Mouse (Mus musculus) kidney, adult 18-20 months (tissue): ENCODE measurements around the gene Tjp1.

Source experiments
- DNase-seq: peaks from one replicate; pipeline ENCODE4 v3.0.0; 2021

Gene Tjp1

DNA sequence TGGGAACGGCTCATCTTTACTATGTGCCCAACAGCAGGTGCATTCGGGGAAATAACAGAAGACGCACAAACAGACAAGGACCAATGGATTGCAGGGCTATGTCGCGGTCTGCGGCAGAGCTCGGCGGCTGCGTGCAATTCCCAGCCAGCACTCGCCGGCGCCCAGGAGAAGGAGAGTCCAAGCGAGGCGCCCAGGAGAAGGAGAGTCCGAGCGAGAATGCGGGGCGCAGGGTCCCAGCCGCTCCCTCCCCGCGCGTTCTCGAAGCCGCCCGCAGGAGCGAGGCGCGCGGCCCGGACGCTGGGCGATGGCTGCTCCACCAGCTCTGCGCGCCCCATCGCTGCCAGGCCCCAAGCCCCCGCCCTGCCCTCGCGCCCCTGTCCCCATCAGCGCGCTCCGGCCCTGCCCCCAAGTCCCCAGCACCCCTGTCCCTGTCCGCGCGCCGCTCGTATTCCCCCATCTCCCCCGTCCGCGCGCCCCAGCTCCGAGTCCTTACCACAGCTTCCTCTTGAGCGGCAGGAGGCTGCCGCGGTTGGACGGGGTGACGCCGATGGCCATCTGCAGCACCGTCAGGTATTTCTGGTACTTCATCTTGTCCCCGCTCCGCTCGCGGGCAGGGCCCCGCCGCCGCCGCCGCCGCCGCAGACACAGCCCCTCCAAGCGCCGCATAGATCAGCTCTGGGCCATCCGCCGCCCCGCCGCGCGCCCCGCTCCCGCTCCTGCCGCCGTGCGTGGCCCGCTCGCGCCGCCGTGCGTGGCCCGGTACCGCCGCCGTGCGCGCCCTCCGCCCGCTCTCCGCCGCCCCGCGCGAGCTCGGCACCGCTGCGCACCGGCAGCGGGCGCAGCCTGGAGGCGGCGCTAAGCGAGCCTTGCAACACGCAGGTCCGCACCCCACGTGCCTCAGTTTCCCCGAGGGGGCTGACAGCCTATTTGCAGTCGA lies at the start of gene Tjp1:
Gene Tjp1, minus strand, starts transcription at position 711 of the 937 bp plus-strand sequence.
- no peak for DNase-seq

DNA sequence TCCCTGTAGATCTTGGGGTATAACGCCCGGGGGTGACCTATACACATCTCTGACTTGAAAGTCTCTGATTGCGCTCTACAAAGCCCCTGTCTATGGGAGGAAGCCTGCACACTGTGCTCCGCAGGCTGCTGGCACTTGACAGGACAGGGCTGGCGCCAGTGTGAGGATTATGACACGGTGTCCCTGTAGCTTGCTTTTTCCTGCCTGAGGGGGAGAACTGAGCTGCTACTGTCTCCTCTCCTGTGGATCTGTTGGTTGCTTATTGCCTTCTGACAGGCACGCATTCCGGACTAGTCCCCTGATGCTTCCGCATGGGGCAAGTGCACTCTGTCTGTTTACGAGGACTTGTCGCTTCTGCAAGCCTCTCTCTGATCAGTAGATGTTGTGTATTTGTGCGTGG lies 49.5 kb upstream of the Tjp1 start:
- DNase-seq = no peak

DNA sequence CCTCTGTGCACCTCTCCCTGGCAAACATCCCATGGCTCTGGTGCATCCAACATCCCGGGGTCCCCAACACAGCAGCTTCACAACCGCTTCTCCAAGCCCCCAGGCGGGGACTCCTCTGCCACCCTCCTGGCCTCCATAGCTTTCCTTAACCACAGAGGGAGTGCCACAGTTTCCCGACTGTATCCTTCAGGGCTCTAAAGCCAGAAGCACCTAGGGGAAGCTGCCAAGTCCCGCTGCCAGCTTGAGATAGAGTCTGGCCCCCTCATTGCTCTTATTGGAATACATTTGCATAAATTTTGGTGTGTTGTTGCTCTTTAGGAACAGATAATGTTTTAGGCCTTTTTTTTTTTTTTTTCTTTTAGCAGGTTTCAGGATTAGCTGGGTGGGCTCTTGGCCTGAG lies 45.1 kb upstream of the Tjp1 start:
- DNase-seq = no peak

DNA sequence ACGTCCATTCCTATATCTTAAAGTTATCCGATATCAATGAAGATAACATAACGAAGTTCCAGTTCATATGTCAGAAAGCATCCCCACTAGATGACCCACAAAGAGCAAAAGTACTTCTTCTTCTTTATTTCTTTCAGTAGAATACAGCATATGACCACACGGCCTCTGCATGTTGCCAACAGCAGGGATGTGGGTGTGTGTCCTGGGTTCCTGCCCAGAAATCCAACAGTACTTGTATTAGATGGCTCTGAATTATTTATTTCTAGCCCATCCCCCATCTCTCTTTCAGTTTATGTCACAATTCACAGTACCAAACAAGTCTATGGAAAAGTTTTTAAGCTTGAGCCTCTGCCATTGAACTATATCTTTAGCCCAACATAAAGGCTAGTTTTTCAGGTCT lies 43.1 kb upstream of the Tjp1 start:
- no peak for DNase-seq

DNA sequence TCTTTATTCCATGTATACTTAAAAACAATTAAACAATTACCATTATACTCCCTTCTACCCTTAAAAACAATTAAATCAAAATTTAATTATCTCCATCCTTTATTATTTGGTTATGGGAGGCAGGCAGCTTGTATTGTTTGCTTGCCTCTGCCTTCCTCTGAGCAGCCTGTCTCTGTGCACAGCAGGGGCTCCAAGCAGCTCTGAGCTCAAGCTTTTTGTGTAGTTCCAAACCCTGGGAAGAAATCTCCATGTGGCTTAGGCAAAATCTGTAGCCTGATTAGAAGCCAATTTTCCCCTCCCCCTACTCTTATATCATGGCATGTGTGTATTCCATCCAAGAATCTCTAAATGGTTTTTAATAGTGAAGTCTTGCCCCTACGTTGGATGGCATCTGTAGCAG lies 28.4 kb upstream of the Tjp1 start:
- no peak for DNase-seq

DNA sequence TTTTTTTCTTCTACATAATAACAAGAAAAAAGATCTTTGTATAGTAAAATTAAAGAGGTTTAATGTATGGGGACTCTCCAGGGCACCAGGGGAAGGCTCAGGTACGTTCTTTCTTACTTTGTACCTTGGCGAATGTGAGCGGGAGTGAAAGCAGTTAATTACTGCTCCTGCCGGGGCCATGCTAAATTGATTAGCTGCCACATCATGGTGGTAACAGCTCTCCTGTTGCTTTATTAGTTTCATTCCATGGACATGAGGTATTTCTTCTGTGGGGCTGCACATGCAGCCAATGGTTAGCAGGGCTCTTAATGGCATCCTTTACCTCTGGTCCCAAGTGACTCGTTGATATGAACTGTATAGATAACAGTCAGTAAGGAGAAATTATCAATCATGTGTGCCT lies 18.2 kb upstream of the Tjp1 start:
- DNase-seq = no peak

DNA sequence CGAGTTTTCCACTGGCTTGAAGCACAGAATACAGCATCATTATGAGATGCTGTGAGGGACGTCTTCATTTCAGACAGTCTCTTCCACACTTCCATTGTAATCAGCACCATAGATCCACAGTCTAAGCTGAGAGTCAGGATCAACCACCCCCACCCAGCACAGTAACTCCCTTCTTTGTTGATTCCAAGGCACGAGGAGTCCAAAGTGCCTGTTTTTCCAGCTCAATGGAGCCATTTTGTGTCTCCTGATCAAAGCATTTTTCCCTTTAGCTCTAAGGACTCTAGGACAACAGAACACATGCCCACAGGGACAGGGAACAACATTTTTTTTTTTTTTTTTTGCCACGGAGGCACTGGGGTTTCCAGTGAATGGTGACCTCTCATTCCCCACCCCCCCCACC lies 5.1 kb upstream of the Tjp1 start:
- no peak for DNase-seq

DNA sequence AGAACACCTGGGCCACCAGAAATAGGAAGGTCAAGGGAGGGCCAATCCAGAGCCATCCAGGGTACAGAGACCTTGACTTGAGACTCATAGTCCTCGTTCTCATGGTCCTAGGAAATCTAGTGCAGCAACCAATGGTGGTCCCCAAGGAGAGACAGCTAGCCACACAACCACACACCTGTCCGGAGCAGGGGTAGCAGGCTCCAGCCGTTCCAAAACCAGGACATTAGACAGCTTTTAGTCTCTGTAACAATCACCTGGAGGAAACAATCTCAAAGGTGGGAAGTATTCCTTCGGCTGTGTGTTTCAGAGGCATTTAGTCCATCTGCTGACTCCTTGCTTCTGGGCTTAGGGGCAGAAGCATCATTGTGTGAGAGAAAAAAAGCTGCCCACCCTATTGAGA lies 4.5 kb downstream of the Tjp1 start:
- no peak for DNase-seq

DNA sequence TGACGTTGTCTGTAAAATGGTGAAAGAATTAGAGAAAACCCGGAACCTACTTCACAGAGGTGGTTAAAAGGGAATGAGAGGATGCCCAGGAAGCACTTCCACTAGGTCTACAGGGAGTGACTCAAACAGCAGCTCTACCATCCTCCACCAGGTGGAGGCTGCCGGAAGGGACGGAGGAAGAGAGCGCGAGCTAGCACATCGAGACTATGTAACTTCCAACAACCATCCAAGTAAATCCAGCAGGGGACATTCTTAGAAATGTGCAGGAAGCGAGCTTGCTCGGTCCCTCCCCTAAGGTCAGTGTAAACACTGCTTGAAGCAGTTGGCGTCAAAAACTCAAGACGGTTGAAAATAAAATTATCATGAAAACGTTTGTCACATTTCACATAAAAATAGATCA lies 5.1 kb downstream of the Tjp1 start:
- DNase-seq = no peak

DNA sequence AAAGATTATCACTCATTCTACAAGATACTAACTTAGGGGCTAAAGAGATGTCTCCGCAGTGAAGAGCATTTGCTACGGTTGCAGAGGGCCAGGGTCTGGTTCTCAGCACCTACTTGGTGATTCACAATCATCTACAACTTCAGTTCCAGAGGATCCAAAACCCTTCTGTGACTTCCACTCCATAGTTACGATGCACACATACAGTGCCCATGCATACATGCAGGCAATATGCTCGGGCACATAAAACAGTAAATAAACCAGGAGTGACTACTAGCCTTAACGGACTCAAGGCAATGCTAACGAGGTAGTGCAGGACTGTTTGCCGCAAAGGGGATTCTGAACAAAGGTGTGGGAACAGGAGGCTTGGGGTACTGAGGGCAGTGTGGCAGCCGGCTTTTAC lies 7.0 kb downstream of the Tjp1 start:
- no peak for DNase-seq

DNA sequence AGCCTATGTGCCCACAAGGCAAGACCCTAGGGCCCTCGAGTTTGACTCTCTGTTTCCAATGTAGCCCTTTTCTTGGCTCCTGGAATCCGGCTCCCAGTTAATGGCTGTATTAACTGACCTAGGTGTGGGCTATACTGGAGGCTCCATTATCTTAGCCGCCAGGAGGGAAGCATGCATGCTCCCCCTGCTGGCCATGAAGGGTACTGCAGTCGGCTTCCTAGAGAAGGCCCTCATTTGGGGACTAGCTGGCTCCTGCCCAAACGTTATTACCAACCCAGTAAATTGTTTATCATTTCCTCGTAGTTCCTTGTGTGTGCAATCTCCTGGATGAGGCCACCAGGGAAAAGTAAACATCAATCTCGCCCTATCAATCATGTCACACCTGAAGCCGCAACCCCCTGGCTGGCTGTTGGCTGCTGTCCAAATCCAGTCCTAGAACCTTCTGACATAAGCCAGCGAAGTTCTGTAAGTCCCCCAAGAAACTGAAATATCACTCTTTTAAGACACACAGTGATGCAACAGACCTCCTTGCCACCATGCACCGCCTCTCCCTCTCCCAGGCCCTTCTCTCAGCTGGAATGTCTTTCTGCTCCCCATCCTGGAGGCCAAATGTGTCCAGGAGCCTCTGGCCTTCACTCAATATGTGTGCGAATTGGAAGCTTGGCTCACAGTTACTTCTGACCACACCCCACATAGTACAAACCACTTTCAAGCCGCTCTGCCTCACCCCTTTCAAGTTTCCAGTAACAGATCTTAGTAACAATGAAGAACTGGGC lies 7.6 kb downstream of the Tjp1 start:
- DNase-seq = peak; percentile 79

DNA sequence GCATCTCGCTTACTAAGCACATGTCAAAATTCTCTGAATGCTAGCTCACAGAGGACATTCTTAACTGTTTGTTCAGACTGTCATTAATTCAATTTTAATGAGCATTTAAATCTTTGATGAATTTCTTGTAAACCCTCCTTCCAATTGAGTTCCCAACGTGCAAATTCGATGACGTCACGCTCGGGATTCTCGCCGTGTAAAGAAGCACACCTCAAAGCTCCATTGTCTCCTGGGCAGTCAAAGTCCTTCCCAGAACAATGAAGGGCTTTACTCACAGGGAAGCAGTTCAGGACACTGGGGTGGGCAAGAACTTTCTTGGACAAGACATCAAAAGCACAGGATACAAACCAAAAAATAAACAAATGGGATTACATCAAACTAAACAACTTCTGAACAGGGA lies 10.7 kb downstream of the Tjp1 start:
- no peak for DNase-seq

DNA sequence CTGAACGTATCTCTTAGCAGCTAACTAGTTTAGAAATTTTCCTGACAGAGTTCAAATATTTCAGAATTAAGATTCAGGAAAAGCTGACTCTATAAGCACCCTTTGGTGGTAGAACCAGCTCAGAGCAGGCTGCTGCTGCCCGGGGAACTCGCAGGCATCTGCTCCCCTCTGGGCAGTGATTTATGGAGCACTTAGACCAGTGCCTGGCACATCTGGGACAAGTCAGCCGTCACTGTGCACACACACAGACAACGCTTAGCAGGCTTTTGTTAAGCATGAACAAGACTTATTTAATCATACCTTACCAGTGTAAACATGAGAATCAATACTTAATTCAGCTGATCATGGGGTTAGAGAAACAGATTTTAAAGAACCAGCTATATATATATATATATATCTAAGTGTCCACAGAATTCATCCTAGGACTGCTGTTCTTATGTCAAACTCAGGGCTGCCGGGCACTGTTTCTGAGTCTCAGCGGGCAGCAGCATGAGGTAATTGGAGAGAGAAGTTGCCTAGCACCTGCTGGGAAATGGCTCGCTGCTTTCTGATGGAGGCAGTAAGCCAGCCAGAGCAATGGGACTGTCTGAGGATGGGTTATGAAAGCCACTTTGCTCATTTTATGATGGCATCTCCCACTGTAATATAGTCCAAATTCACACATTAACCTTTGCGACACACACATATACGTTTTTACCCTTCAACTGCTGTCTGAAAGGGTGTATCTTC lies 14.0 kb downstream of the Tjp1 start:
- no peak for DNase-seq

DNA sequence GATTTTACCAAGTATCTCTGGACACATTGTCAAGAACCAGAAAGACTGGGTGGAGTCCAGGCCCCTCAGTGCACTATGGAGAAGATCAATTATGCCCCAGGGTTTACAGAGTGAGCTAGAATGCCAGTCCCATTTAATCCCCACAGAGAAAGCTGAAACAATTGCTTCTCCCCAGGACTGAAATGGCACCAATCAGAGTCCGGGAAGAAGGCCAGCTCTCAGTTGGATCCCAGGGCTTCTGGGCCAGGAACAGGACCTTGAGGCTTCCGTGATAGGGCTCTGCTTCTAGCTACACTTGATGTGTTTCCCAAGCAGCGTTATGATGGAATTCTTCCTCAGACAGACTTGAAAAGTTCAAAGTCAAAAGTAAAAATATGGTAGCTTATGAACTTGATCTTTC lies 18.2 kb downstream of the Tjp1 start:
- no peak for DNase-seq

DNA sequence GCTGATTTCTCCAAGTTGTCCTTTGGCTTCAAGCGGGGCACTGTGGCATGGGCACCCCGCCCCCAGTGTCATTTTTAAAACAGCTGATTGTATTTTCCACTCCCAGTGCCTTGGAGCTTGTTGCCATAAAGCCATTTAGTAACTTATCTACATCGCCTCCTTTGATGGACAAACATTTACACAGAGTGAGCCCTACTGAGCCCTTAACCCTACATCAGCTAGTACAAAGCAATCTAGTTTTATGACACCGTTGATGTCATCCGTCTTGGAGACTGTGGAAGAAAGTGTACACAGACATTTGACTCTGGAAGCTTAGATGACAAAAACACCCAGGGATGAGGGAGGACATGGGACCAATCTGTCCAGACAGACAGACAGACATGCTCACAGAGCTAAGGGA lies 20.2 kb downstream of the Tjp1 start:
- DNase-seq = no peak

DNA sequence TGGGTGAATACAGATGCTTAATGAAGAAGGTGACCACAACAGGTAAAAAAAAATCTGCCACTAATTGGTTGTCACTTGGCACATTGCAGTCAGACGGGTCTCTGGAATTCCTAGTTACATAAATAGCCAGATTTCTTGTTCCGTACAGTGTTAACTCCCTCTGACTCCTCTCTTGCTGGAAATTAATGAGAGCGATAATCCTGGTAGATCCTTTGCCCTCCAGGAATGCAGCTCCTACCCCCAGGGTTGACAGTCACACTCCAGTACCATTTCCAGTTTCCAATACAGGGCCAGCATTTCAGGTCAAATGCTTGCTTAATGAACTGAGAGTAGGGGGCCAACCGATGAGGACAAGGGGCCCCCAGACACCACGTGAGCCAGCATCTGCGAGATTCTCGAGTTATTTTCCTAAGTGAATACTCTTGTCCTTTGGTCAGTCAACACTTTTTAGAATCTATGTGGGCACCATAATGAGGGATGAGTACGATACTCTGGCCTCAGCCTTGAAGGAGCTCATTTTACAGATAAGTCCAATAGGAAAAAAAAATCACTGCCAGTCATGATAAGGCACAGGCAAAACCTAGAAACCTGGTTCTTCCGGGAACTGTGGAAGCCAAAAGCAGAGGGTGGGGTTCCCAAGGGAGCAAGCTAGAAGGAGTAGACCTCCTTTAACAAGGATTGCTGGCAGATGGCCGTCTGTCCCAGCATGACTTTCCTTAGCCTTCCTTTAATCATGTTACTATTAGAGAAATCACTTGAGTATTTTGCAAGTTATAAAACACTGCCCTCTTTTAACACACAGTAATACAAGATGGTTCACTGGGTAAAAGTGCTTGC lies 24.9 kb downstream of the Tjp1 start:
- no peak for DNase-seq

DNA sequence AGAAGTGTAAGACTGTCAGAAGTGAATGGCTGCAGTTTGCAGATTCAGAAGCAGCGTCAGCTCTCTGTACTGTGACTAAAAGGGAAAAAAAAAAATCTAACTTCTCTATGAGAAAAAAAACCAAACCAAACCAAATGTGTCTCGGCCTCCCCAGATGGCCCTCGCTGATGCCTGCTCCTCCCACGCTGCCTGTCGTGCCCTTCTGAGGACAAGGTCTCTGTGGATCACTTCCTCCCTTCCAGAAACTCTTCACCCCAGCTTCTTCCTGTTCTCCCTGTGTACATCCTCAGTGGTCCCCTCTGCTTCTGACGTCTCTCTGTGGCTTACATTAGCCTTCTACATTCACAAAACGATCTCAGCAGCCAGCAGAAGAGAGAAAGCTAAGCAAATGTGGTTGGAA lies 26.8 kb downstream of the Tjp1 start:
- no peak for DNase-seq

DNA sequence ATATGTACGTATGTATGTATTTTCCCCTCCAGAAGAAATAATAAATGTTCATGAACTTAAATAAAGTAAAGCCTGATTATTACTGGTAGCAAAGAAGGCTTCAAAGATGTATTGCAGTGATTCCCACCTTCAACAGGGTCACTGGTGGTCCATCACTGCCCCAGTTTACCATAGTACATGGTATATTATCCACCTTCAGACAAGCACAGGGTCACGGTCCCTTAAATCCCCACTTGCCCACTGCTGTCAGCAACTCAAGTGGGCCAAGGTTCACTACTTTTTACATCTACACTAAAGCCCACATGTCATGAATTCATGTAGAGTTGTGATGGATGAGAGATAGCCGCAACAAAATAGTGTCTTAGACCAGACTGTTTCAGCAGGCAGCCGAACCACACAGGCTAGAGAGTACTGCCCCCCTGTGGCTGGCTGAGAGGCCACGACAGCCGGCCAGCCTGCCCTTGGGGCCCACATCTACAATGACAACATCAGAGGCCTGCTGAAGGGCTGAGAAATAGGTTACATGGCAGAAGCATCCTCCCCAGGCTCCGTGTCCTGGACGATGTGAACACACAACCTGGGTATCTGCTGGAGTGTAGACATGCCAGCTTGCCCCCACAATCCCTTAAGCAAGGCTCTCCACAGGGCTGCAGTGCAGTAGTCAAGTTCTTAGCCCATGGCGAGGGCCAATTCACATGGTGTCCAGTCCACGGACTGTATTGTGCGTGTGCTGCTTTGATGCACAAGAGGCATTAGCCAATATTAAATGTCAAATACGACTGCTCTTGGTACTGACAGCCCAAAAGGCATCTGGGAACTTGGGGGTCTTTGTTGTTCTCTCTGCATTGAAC lies 29.6 kb downstream of the Tjp1 start:
- DNase-seq = peak; percentile 72

DNA sequence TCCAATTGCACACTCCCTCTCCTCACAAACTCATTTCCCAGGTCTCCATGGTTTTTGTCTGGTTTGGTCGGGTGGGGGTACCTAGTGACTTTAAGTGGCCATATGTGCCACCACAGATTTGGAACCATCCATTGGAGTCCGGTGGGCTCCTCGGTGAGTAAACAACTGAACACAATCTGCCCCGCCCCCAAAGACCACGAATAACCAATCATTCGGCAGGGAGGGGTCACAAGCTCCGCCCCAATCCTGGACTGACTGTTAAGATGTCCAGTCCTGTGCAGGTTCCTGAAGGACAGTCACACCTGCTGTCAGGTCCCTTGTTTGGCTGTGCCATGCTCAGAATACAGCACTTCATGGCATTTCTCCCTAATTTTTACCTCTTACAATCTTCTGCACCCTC lies 37.1 kb downstream of the Tjp1 start:
- no peak for DNase-seq

DNA sequence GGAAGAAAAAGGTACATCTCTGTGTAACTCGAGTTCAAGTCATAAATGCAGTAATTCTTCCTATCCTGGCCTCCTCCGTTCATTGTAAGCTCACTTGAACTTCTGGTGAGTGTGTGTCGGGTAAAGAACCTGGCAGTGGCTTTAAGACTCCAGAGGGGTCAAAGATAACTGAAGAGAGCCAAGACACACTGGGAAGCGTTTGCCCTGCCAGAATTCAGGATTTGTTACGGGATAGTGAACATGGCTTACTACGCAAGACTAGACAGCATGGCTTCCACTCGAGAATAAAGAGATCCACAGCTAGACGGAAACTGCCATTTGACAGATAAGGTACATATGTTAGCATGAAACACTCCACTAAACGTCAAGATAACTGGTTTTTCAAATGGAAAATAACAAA lies 37.8 kb downstream of the Tjp1 start:
- DNase-seq = no peak

DNA sequence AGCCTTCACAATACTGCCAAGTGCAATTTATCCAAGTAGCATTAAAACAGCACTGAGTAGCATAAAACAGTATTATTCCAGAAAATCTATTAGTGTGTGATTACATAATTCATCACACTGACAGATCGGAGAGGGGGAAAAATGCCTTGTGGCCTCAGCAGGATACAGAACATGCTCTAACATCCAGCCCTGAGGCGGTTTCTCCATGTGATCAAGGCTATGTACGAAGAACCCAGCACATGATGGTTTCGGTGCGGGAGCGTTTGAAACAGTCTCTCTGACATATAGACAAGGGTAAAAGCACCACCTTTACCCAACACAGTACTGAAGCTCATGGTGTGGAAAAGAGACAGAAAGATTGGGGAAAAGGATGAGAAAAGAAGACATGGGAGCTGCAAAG lies 38.4 kb downstream of the Tjp1 start:
- DNase-seq = no peak

DNA sequence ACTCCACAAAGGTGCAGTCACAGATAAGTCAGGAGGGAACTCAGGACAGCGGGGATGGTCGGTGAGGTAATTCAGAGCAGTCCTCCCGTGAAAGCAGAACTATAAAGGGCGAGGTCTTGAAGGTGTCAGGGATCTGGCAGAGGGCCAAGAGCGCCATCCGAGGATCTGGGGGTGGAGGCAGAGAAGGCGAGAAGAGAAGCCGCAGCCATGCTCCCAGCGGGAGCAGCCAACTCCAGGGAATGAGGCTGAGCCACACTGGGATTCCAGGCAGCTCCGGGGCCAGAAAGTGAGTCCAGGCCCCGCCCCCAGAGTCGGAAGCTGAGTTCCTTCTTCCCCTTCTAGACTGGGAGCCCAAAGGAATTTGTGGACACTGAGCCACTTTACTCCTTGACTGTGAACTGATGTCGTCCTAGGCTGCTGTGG lies 41.3 kb downstream of the Tjp1 start:
- DNase-seq = peak; percentile 42
